ENCODE assay signal across 13 mouse cellular contexts in genomic region chr2:29663260-29663877, GRCm38 (mm10). TPM values are rescaled to one million over a fixed set of nuclear protein-coding genes. Genes with fewer than 3 reads are reported as not detected.
DNase-seq lines count a peak whose midpoint lies in the region; ATAC-seq lines count a peak whose summit lies in the region.
"Had no signal": no experiment of that assay in that cellular context is flagged by ENCODE, and none has a peak within 500 bp of the region (broad histone marks: within the 10 kb centered on the region; RNA-seq: fewer than 3 reads in every experiment).

No protein-coding gene starts in this region.

- H3K4me1 ChIP-seq in kidney, embryonic 15.5 days = peaks cover 69% of the 10 kb centered on the region
- peaks cover 30% of the 10 kb centered on the region for H3K4me1 ChIP-seq in midbrain, embryonic 13.5 days (replicated peaks)
- H3K4me1 ChIP-seq in midbrain, embryonic 15.5 days = peaks cover 11% of the 10 kb centered on the region

- 5% methylated on average over 4 of the region's 4 CpGs for WGBS in kidney, embryonic 15.5 days
- 21% methylated on average over 4 of the region's 4 CpGs for WGBS in midbrain, embryonic 13.5 days
- 19% methylated on average over 4 of the region's 4 CpGs for WGBS in midbrain, embryonic 15.5 days

- H3K27ac ChIP-seq in kidney, embryonic 15.5 days = peak overlapping the region; percentile 41
- no peak overlapping the region for H3K27ac ChIP-seq in midbrain, embryonic 13.5 days
- H3K27ac ChIP-seq in midbrain, embryonic 15.5 days = no peak overlapping the region
- H3K27ac ChIP-seq: liver, embryonic 14.5 days; neural tube, embryonic 12.5 days had no signal

- H3K9me3 ChIP-seq in kidney, embryonic 15.5 days (replicated peaks) = no peaks in the 10 kb centered on the region
- no peaks in the 10 kb centered on the region for H3K9me3 ChIP-seq in midbrain, embryonic 13.5 days
- H3K9me3 ChIP-seq in midbrain, embryonic 15.5 days = no peaks in the 10 kb centered on the region
- H3K9me3 ChIP-seq: neural tube, embryonic 12.5 days had no signal

- no peak overlapping the region for H3K4me2 ChIP-seq in kidney, embryonic 15.5 days
- H3K4me2 ChIP-seq in midbrain, embryonic 13.5 days (replicated peaks) = no peak overlapping the region
- H3K4me2 ChIP-seq in midbrain, embryonic 15.5 days = no peak overlapping the region
- H3K4me2 ChIP-seq: neural tube, embryonic 12.5 days had no signal

- no peaks in the 10 kb centered on the region for H3K27me3 ChIP-seq in kidney, embryonic 15.5 days
- no peaks in the 10 kb centered on the region for H3K27me3 ChIP-seq in midbrain, embryonic 13.5 days
- no peaks in the 10 kb centered on the region for H3K27me3 ChIP-seq in midbrain, embryonic 15.5 days (replicated peaks)
- H3K27me3 ChIP-seq: neural tube, embryonic 12.5 days had no signal

- H3K36me3 ChIP-seq in kidney, embryonic 15.5 days = no peaks in the 10 kb centered on the region
- no peaks in the 10 kb centered on the region for H3K36me3 ChIP-seq in midbrain, embryonic 13.5 days
- H3K36me3 ChIP-seq in midbrain, embryonic 15.5 days (replicated peaks) = no peaks in the 10 kb centered on the region
- H3K36me3 ChIP-seq: neural tube, embryonic 12.5 days had no signal

- H3K9ac ChIP-seq in kidney, embryonic 15.5 days = no peak overlapping the region
- 0 out of 2 replicates have a peak overlapping the region, but pooled peaks have one; percentile 0 for H3K9ac ChIP-seq in midbrain, embryonic 13.5 days (replicated peaks)
- H3K9ac ChIP-seq in midbrain, embryonic 15.5 days = no peak overlapping the region
- H3K9ac ChIP-seq: liver, embryonic 14.5 days; neural tube, embryonic 12.5 days had no signal

- peak; percentile 32 for DNase-seq in embryo, embryonic 10 days (ENCODE audit: low spot score)
- no peak for DNase-seq in embryo, embryonic 9.5 days (ENCODE audit: extremely low spot score)
- DNase-seq in kidney, adult 8-10 months = no peak
- DNase-seq in thymus, postnatal 14 days = peak; percentile 57
- DNase-seq in layer of hippocampus, adult 18-20 months (ENCODE audit: low spot score in 2 of 2) = no peak
- DNase-seq: adrenal gland, postnatal 10 days; cerebellum, postnatal 25 days; kidney, adult 11 months had no signal

- H3K4me3 ChIP-seq in kidney, embryonic 15.5 days (replicated peaks) = no peak overlapping the region
- no peak overlapping the region for H3K4me3 ChIP-seq in midbrain, embryonic 13.5 days (replicated peaks)
- no peak overlapping the region for H3K4me3 ChIP-seq in midbrain, embryonic 15.5 days
- H3K4me3 ChIP-seq: neural tube, embryonic 12.5 days had no signal

- peak; percentile 69 for ATAC-seq in kidney, embryonic 15.5 days (replicated peaks; ENCODE audit: low FRiP score)
- no peak for ATAC-seq in midbrain, embryonic 13.5 days
- ATAC-seq in midbrain, embryonic 15.5 days (replicated peaks) = no peak

RNA-seq across cellular contexts. Expression of gene Rapgef1, which starts 43.8 kb away (rescaled TPM):
- 12.4 and 13.8 TPM in 2 replicates for polyA plus RNA-seq in kidney, embryonic 15.5 days (2015; fragmentation: Nextera tagmentation; extraction: Ambion mirVana)
- polyA plus RNA-seq in midbrain, embryonic 13.5 days (2015; fragmentation: Nextera tagmentation; extraction: Ambion mirVana) = 16.7 and 19.8 TPM in 2 replicates
- polyA plus RNA-seq in midbrain, embryonic 15.5 days (2015; fragmentation: Nextera tagmentation; extraction: Ambion mirVana) = 24.2 and 25.6 TPM in 2 replicates
- 10 to 100 TPM; 83.8 to 88.5 TPM for total RNA-seq in layer of hippocampus, adult 18-20 months (2021)

Comparison
In these comparisons a context has a peak if more than half of its experiments do, and no peak if none do; other contexts are left out.
1. DNase-seq: peak in embryo, embryonic 10 days (single experiment) and thymus, postnatal 14 days (single experiment); none in embryo, embryonic 9.5 days (single experiment), kidney, adult 8-10 months (0 of 2) and layer of hippocampus, adult 18-20 months (0 of 2).